Mouse (Mus musculus): Measurements from ENCODE around the gene Lsamp.

Gene Lsamp

DNA sequence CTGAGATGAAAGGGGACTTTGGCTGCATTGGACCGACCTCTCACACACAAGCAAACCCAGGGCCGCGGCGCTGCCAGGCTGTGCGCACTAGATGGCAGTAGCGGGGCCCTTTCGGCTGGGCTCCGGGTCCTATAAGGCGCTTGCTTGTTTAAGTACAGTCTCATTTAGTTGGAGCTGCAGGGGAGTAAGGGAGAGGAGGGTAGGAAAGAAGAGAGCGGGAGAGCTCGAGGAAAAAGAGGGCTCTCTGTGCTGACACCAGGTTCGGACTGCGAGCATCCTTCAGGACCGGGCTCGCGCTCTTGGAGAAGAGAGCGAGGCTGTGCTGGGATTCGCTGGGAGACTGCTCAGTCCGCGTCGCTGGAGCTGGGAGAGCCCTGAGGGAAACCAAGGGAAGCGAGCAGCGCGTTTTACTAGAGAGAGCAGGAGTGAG, at the start of gene Lsamp:
Gene Lsamp (plus strand): TSS at position 157 of the 430 bp plus-strand sequence.
- peak; percentile 91 for DNase-seq

- DNase-seq: no peak
Observed at GRCm38 (mm10) chr16:39957686-39958085, 26.5 kb upstream of the Lsamp start.

GRCm38 (mm10) chr16:39972712-39973111, 11.4 kb upstream of the Lsamp start:
- no peak for DNase-seq

- peak; percentile 59 for DNase-seq
Observed at GRCm38 (mm10) chr16:39984635-39985291, 602 bp downstream of the Lsamp start.

DNA sequence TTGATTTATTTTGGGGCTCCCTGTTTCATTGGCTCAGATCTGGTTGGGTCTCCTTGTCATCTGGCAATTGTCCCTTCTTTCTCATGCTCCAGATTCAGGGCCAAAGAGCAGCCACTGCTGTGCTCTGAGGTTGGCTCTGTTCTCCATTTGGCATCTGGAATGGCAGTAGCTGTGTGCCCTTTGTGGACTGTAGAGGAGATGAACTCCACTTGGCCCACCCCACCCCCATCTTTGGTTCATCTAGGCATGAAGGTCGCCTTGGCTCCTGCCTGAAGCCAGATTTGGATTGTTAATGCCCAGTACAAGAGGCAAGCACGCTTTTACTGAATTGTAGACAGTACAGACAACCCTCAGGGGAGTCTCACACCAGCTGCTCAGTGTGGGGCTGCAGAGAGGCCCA, 4.3 kb downstream of the Lsamp start:
- DNase-seq: no peak

- DNase-seq: no peak
Observed at GRCm38 (mm10) chr16:39994821-39995220, 10.7 kb downstream of the Lsamp start.

- no peak for DNase-seq
Observed at GRCm38 (mm10) chr16:40008800-40009199, 24.6 kb downstream of the Lsamp start.

GRCm38 (mm10) chr16:40011106-40011505, 26.9 kb downstream of the Lsamp start:
- DNase-seq: no peak

DNA sequence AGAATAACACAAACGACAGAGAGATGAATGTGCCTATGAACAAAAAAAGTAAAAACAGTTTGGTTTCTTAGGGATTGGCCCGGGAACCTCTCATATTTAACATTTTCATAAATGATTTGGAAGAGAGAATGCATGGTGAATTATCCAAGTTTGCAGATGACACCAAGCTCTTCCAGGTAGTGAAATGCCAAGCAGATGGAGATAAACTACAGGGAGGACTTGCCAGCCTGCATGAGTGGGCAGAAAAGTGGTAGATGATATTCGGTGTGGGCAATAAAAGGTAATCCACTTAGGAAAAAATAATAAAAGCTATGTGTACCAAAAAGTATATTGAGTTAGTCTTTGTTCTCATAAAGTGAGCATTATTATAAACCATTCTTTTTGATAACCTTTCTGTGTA, 38.5 kb downstream of the Lsamp start:
- no peak for DNase-seq

- DNase-seq: no peak
Observed at GRCm38 (mm10) chr16:40036719-40037118, 52.6 kb downstream of the Lsamp start.

- peak; percentile 11 for DNase-seq
Observed at GRCm38 (mm10) chr16:40059546-40059945, 75.4 kb downstream of the Lsamp start.

DNA sequence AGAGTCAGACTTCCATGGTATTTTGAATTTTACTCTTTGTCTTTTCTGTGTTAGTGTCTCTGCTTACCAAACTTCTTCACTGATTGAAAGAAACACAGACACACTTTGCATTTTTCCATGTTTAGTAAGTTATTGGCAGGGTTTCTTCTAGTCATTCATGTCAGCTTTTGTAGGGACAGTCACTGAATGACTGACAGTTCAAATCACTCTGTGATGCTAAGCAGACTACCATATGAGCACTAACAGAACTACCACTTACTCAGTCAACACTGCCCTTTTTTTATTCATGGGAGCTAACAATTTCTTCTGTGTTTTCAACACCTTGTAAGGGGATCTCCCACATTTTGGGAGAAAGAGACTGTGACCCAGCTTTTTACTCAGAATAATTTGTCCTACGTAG, 75.8 kb downstream of the Lsamp start:
- peak; percentile 27 for DNase-seq

DNA sequence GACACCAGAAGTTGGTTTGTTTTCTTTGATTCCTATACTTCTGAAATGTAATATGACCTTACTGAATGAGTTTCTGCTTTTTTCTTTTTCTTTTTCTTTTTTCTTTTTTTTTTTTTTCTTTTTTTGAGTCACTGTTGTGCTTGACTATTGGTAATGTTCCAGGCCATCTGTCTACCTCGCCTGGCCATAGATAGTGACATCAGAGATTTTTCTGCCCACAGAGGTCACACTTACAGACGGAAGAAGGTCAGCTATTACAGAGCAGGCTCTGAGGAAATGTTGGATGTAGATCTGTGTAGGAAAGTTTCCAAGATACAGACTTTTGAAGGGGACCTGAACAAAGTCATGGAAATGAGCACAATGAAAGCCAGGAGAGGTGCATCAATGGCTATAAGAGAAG, 76.3 kb downstream of the Lsamp start:
- peak; percentile 56 for DNase-seq

DNA sequence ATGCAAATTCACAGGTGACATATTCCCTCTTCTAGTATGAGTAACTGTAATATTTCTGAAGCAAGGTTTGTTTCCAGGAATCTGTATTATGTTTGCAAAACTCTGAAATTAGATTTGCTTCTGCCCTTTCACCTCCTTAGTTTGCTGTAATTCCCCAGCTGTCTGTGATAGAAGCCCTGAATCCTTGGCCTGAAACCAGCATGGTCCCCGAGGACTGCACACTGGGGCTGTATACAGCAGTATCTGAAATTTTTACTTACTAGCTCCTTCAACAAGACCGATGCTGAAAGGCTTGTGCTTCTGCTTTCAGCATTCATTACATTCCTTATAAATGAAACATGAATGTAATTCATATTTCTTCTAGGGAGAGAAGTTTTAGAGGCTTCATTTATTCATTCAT, 91.4 kb downstream of the Lsamp start:
- no peak for DNase-seq

- DNase-seq: peak; percentile 19
Observed at GRCm38 (mm10) chr16:40080224-40080623, 96.1 kb downstream of the Lsamp start.

GRCm38 (mm10) chr16:40104329-40104728, 120.2 kb downstream of the Lsamp start:
- DNase-seq: no peak

- DNase-seq: no peak
Observed at GRCm38 (mm10) chr16:40182918-40183317, 198.8 kb downstream of the Lsamp start.

- no peak for DNase-seq
Observed at GRCm38 (mm10) chr16:40187987-40188590, 203.9 kb downstream of the Lsamp start.

GRCm38 (mm10) chr16:40194401-40194800, 210.2 kb downstream of the Lsamp start:
- no peak for DNase-seq

GRCm38 (mm10) chr16:40194839-40195238, 210.7 kb downstream of the Lsamp start:
- no peak for DNase-seq

- DNase-seq: peak; percentile 84
Observed at GRCm38 (mm10) chr16:40228627-40229026, 244.5 kb downstream of the Lsamp start.

GRCm38 (mm10) chr16:40233066-40233465, 248.9 kb downstream of the Lsamp start:
- no peak for DNase-seq

- no peak for DNase-seq
Observed at GRCm38 (mm10) chr16:40234151-40234895, 250.2 kb downstream of the Lsamp start.

DNA sequence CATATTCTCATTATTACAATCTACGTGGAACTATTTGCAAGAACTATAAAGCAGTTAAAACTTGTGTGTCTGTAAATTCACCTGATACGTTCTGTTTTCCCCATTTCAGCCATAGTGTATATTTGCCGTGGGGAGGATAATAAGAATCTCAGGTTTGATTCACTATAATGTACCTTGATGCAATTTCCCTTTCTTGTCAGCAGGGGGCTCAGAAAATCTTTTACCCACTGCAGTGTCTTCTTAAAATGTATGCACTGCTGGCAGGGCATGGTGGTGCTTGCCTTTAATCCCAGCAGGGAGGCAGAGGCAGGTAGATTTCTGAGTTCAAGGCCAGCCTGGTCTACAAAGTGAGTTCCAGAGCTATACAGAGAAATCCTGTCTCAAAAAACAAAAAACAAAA, 287.7 kb downstream of the Lsamp start:
- no peak for DNase-seq

Data from cerebellum, adult 8-10 months (tissue).